Mouse (Mus musculus) gonadal fat pad, adult 2 months (tissue): Measurements from ENCODE around the gene Gm6760. TPM values are rescaled to one million over a fixed set of nuclear protein-coding genes. Genes with fewer than 3 reads are reported as not detected.

ENCODE experiments used
- DNase-seq: peaks from one replicate; pipeline ENCODE4 v3.0.0-alpha.2; 2012; ENCODE audit warnings: low read depth
- polyA plus RNA-seq: library from polyadenylated mRNA; depleted of rRNA; stranded (reverse); fragments of >200 nt; gene quantifications from 2 replicates; pipeline ENCODE4 v1.2.3, GENCODE M21; 2012; rRNA removed

Gm6760 gene
- 0.25 and 0.36 TPM in 2 replicates for polyA plus RNA-seq

- DNase-seq, result no peak
Observed at GRCm38 (mm10) chrX:64152098-64152497, at the start of gene Gm6760. Gene Gm6760, minus strand, starts transcription at chrX:64152198.

DNA sequence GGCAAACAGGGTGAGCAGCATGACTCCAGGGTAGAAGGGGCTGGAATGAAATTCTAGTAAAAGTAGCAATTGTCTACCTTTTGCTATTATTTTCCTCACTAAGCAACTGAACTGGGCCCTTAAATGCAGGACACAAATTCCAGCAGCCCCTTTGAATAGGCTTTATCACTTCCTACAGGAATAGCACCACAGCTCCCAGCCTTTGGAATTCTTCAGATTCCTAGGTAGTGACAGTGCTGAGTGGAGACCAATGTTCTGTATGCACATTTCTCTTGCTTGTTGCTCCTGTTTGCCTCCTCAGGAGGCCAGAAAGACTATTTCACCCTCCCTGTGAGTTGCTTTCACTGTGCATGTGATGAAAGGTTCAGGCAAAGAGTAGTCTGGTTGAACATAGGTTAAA, 29.2 kb upstream of the Gm6760 start:
- DNase-seq, result no peak

- DNase-seq, result no peak
Observed at GRCm38 (mm10) chrX:64173248-64173647, 21.2 kb upstream of the Gm6760 start, which contains the start of gene 3830417A13Rik. Gene 3830417A13Rik, plus strand, starts transcription at chrX:64173548.

Other genes with a start within 250 kb of the Gm6760 start
- gene 3830417A13Rik, start 21.4 kb upstream of the Gm6760 start, polyA plus RNA-seq, result not detected in 2 replicates
- gene Slitrk4, start 124.8 kb upstream of the Gm6760 start, polyA plus RNA-seq, result not detected in 2 replicates